Mouse (Mus musculus): ENCODE data around the gene Cap1.

GRCm38 (mm10) chr4:122857909-122858308 lies 27.9 kb downstream of the Cap1 start:
- no peak for TF ChIP-seq POLR2A (IDR thresholded peaks at IDR 0.05; ENCODE audit: control insufficient read depth, low read depth, low read length)
- no peak for TF ChIP-seq CTCF (IDR thresholded peaks at IDR 0.05; ENCODE audit: control insufficient read depth, insufficient read depth, insufficient replicate concordance, low read depth, low read length)

All from testis, adult 2 months (tissue).